In the genomic region with DNA sequence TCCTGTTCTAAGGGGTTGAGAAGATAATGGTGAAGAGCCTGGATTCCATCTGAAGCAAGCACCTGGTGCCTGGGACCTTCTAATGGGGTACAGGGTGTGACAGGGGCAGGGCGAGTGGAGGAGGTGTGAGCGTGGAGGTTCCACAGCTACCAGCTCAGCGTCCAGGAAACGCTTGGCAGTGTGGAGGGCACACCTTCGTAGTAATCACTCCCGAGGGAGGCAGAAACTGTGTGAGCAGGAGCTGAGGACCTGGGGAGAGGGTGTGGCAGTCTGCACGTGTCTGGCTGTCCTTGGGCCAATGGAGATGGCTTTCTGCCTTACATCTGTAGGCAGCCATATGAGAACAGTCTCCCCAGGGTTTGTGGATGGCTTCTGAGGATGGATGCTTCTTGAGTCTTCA, we compare ENCODE assay signal across 10 mouse cellular contexts. TPM values are rescaled to one million over a fixed set of nuclear protein-coding genes. Genes with fewer than 3 reads are reported as not detected.
DNase-seq lines count a peak whose midpoint lies in the region; ATAC-seq and TF ChIP-seq lines count a peak whose summit lies in the region.
"Had no signal": no experiment of that assay in that cellular context is flagged by ENCODE, and none has a peak within 500 bp of the region (broad histone marks: within the 10 kb centered on the region; RNA-seq: fewer than 3 reads in every experiment).

No protein-coding gene starts in this region.

- no peaks in the 10 kb centered on the region; the same call in 1 of the 2 replicates for H3K36me3 ChIP-seq in kidney, adult 2 months (ENCODE audit: control insufficient read depth, insufficient read depth, low read length)
- H3K36me3 ChIP-seq in hindbrain, embryonic 13.5 days: peaks cover 49% of the 10 kb centered on the region
- peaks cover 20% of the 10 kb centered on the region for H3K36me3 ChIP-seq in midbrain, embryonic 15.5 days (replicated peaks)

- DNase-seq in kidney, adult 2 months: no peak
- DNase-seq in kidney, postnatal 36 days: no peak
- peak; percentile 54 for DNase-seq in brain, adult 2 months (ENCODE audit: low read depth, low spot score)
- DNase-seq in cerebellum, adult 11 months: no peak
- no peak for DNase-seq in cerebellum, adult 2 months
- no peak for DNase-seq in layer of hippocampus, postnatal 36 days
- DNase-seq: gastrocnemius, postnatal 36 days had no signal

- 17% methylated on average over 7 of the region's 7 CpGs for WGBS in kidney, adult 2 months
- WGBS in hindbrain, embryonic 13.5 days: 42% methylated on average over 7 of the region's 7 CpGs
- 24% methylated on average over 7 of the region's 7 CpGs for WGBS in midbrain, embryonic 15.5 days
- WGBS in cerebellum, adult 2 months: 31% methylated on average over 7 of the region's 7 CpGs

- no peak for TF ChIP-seq CTCF in kidney, adult 2 months (conservative IDR thresholded peaks at IDR 0.05; ENCODE audit: insufficient read depth, insufficient read length, low read depth, low read length)
- no peak for TF ChIP-seq CTCF in cerebellum, adult 2 months (IDR thresholded peaks at IDR 0.05; ENCODE audit: borderline replicate concordance, insufficient read depth, low read depth, low read length)

- peak; percentile 43 for ATAC-seq in hindbrain, embryonic 13.5 days (ENCODE audit: low FRiP score)
- peak; percentile 48 for ATAC-seq in midbrain, embryonic 15.5 days (replicated peaks)

- TF ChIP-seq POLR2A in kidney, adult 2 months (IDR thresholded peaks at IDR 0.05; ENCODE audit: low read depth, low read length): no peak
- TF ChIP-seq POLR2A in cerebellum, adult 2 months (IDR thresholded peaks at IDR 0.05; ENCODE audit: borderline replicate concordance, insufficient read depth, low read length): no peak

- H3K9me3 ChIP-seq in hindbrain, embryonic 13.5 days: no peaks in the 10 kb centered on the region
- H3K9me3 ChIP-seq in midbrain, embryonic 15.5 days: no peaks in the 10 kb centered on the region

- peak overlapping the region; percentile 48 for H3K4me2 ChIP-seq in hindbrain, embryonic 13.5 days
- peak overlapping the region; percentile 43 for H3K4me2 ChIP-seq in midbrain, embryonic 15.5 days

- no peak overlapping the region for H3K4me3 ChIP-seq in kidney, adult 2 months (ENCODE audit: insufficient read depth, low read depth, low read length)
- H3K4me3 ChIP-seq in hindbrain, embryonic 13.5 days: 0 out of 2 replicates have a peak overlapping the region, but pooled peaks have one; percentile 15
- peak overlapping the region; percentile 18; the same call in 1 of the 2 replicates for H3K4me3 ChIP-seq in midbrain, embryonic 15.5 days
- H3K4me3 ChIP-seq in cerebellum, adult 2 months (replicated peaks; ENCODE audit: insufficient read depth, low read depth, low read length): no peak overlapping the region

- no peaks in the 10 kb centered on the region for H3K27me3 ChIP-seq in kidney, adult 2 months (replicated peaks; ENCODE audit: control insufficient read depth, insufficient read depth, low read length)
- H3K27me3 ChIP-seq in hindbrain, embryonic 13.5 days: no peaks in the 10 kb centered on the region
- no peaks in the 10 kb centered on the region for H3K27me3 ChIP-seq in midbrain, embryonic 15.5 days (replicated peaks)
- no peaks in the 10 kb centered on the region for H3K27me3 ChIP-seq in cerebellum, adult 2 months (ENCODE audit: control insufficient read depth, insufficient read depth, low read length)

- H3K9ac ChIP-seq in hindbrain, embryonic 13.5 days: peak overlapping the region; percentile 66
- H3K9ac ChIP-seq in midbrain, embryonic 15.5 days: peak overlapping the region; percentile 15; the same call in 1 of the 2 replicates
- H3K9ac ChIP-seq: liver, embryonic 14.5 days had no signal

- H3K4me1 ChIP-seq in kidney, adult 2 months (ENCODE audit: control insufficient read depth, insufficient read depth, low read length): peaks cover 89% of the 10 kb centered on the region
- peaks cover 94% of the 10 kb centered on the region for H3K4me1 ChIP-seq in hindbrain, embryonic 13.5 days (replicated peaks)
- peaks cover 83% of the 10 kb centered on the region for H3K4me1 ChIP-seq in midbrain, embryonic 15.5 days
- H3K4me1 ChIP-seq in cerebellum, adult 2 months (ENCODE audit: control insufficient read depth, insufficient read depth, low read length): peaks cover 63% of the 10 kb centered on the region

- peak overlapping the region; percentile 28 for H3K27ac ChIP-seq in kidney, adult 2 months (ENCODE audit: insufficient read depth, low read depth, low read length)
- H3K27ac ChIP-seq in hindbrain, embryonic 13.5 days: peak overlapping the region; percentile 95
- peak overlapping the region; percentile 94 for H3K27ac ChIP-seq in midbrain, embryonic 15.5 days
- no peak overlapping the region for H3K27ac ChIP-seq in cerebellum, adult 2 months (ENCODE audit: insufficient read depth, low read length)
- H3K27ac ChIP-seq: liver, embryonic 14.5 days had no signal

RNA-seq across cellular contexts. Expression of gene Lasp1, which starts 14.3 kb away (rescaled TPM):
- polyA plus RNA-seq in kidney, adult 2 months (2012; rRNA removed): 106 and 110 TPM in 2 replicates
- polyA plus RNA-seq in hindbrain, embryonic 13.5 days (2015; fragmentation: Nextera tagmentation; extraction: Ambion mirVana): 131 and 137 TPM in 2 replicates
- polyA plus RNA-seq in midbrain, embryonic 15.5 days (2015; fragmentation: Nextera tagmentation; extraction: Ambion mirVana): 198 and 199 TPM in 2 replicates
- polyA plus RNA-seq in cerebellum, adult 2 months (2012; rRNA removed): 74.9 and 78.5 TPM in 2 replicates
- 10 to 100 TPM; 98.0 to 98.2 TPM for total RNA-seq in layer of hippocampus, postnatal 36 days (2021)

RNA-seq across cellular contexts. Expression of gene B230217C12Rik, which starts 27.5 kb away (rescaled TPM):
- 2.0 TPM in 2 replicates for polyA plus RNA-seq in kidney, adult 2 months (2012; rRNA removed)
- polyA plus RNA-seq in hindbrain, embryonic 13.5 days (2015; fragmentation: Nextera tagmentation; extraction: Ambion mirVana): 28.9 and 29.2 TPM in 2 replicates
- 33.3 and 33.8 TPM in 2 replicates for polyA plus RNA-seq in midbrain, embryonic 15.5 days (2015; fragmentation: Nextera tagmentation; extraction: Ambion mirVana)
- polyA plus RNA-seq in cerebellum, adult 2 months (2012; rRNA removed): 117 TPM in 2 replicates
- 10 to 100 TPM; 67.5 to 68.4 TPM for total RNA-seq in layer of hippocampus, postnatal 36 days (2021)

RNA-seq across cellular contexts. Expression of gene Rpl23, which starts 30.8 kb away (rescaled TPM):
- polyA plus RNA-seq in kidney, adult 2 months (2012; rRNA removed): 118 and 181 TPM in 2 replicates
- 369 and 380 TPM in 2 replicates for polyA plus RNA-seq in hindbrain, embryonic 13.5 days (2015; fragmentation: Nextera tagmentation; extraction: Ambion mirVana)
- polyA plus RNA-seq in midbrain, embryonic 15.5 days (2015; fragmentation: Nextera tagmentation; extraction: Ambion mirVana): 259 and 277 TPM in 2 replicates
- polyA plus RNA-seq in cerebellum, adult 2 months (2012; rRNA removed): 234 and 281 TPM in 2 replicates
- total RNA-seq in layer of hippocampus, postnatal 36 days (2021): 100 to 1,000 TPM; 355 TPM

RNA-seq across cellular contexts. Expression of gene 1700001P01Rik, which starts 37.4 kb away (rescaled TPM):
- not detected in 2 replicates for polyA plus RNA-seq in kidney, adult 2 months (2012; rRNA removed)
- polyA plus RNA-seq in hindbrain, embryonic 13.5 days (2015; fragmentation: Nextera tagmentation; extraction: Ambion mirVana): 0.68 and 0.79 TPM in 2 replicates
- polyA plus RNA-seq in midbrain, embryonic 15.5 days (2015; fragmentation: Nextera tagmentation; extraction: Ambion mirVana): 0.50 and 1.1 TPM in 2 replicates
- 0.80 and 0.81 TPM in 2 replicates for polyA plus RNA-seq in cerebellum, adult 2 months (2012; rRNA removed)
- total RNA-seq in layer of hippocampus, postnatal 36 days (2021): 1 to 10 TPM in 1 of 2 experiments, under 1 TPM in 1; 0.60 to 1.3 TPM
- total RNA-seq: gastrocnemius, postnatal 36 days had no signal

RNA-seq across cellular contexts. Expression of gene Cwc25, which starts 46.7 kb away (rescaled TPM):
- 7.1 and 8.5 TPM in 2 replicates for polyA plus RNA-seq in kidney, adult 2 months (2012; rRNA removed)
- 17.6 and 18.3 TPM in 2 replicates for polyA plus RNA-seq in hindbrain, embryonic 13.5 days (2015; fragmentation: Nextera tagmentation; extraction: Ambion mirVana)
- 16.2 and 17.6 TPM in 2 replicates for polyA plus RNA-seq in midbrain, embryonic 15.5 days (2015; fragmentation: Nextera tagmentation; extraction: Ambion mirVana)
- polyA plus RNA-seq in cerebellum, adult 2 months (2012; rRNA removed): 17.2 and 17.7 TPM in 2 replicates
- 10 to 100 TPM; 19.5 to 19.8 TPM for total RNA-seq in layer of hippocampus, postnatal 36 days (2021)

Comparison
In these comparisons a context has a peak if more than half of its experiments do, and no peak if none do; other contexts are left out.
1. H3K4me3 ChIP-seq: peak in hindbrain, embryonic 13.5 days (single experiment) and midbrain, embryonic 15.5 days (single experiment); none in kidney, adult 2 months (single experiment) and cerebellum, adult 2 months (single experiment).